Mouse (Mus musculus): ENCODE data around the gene Flnb. TPM values are rescaled to one million over a fixed set of nuclear protein-coding genes. Genes with fewer than 3 reads are reported as not detected.

The Flnb gene
- 28.8 and 32.7 TPM in 2 replicates for total RNA-seq (2014; rRNA removed)
- polyA plus RNA-seq (2015; fragmentation: Nextera tagmentation; extraction: Ambion mirVana): 4.2 and 8.5 TPM in 2 replicates

- H3K4me2 ChIP-seq (ENCODE audit: low read depth, low read length): peak within 1 kb of the TSS; percentile 70
- no peaks in the 10 kb centered on the region for H3K9me3 ChIP-seq (ENCODE audit: low read length)
- H3K36me3 ChIP-seq (ENCODE audit: insufficient read depth, low read length): no peaks in the 10 kb centered on the region
- peak; percentile 93 for TF ChIP-seq CTCF (IDR thresholded peaks at IDR 0.05; ENCODE audit: low read depth)
- peaks cover 26% of the 10 kb centered on the region for H3K4me1 ChIP-seq (ENCODE audit: insufficient read depth, low read length)
- peak; percentile 97 for DNase-seq (ENCODE audit: low spot score)
- ATAC-seq: peak; percentile 98
- under 1% methylated on average over 49 of the region's 49 CpGs for WGBS
- peak within 1 kb of the TSS; percentile 70 for H3K27ac ChIP-seq
- H3K9ac ChIP-seq (replicated peaks; ENCODE audit: low read length): peak within 1 kb of the TSS; percentile 54
- H3K27me3 ChIP-seq (ENCODE audit: insufficient read depth, low read length): no peaks in the 10 kb centered on the region
- peak within 1 kb of the TSS; percentile 58 for H3K4me3 ChIP-seq (ENCODE audit: low read length)
These were observed at the start of gene Flnb for GRCm38 (mm10) chr14:7817770-7818462. Flnb (plus strand) TSS chr14:7817957.

DNA sequence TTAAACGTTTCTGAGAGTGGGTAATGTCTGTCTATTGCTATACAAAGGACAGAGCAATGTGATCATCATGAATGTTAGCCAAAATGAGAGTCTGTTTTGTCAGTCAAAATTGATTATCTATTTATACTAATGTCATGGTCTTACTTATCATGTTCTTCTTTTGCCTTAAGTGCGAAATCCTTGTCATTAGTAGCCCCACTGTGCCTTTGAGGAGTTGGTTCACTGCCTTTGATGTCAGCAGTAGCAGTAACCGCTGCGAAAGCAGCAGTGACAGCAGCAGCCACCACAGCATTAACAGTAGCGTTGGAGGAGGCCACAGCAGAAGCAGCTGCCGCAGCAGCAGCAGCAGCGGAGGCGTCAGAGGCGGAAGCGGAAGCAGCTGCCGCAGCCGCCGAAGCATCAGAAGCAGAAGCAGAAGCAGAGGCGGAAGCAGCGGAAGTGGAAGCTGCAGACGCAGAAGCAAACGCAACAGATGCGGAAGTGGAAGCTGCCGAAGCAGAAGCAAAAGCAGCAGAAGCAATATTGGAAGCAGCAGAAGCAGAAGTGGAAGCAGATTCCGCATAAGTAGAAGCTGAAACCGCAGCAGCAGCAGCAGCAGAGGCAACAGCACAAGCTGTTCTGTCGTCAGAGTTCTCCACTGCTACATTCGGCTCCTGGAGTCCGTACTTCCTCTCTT lies 43.9 kb upstream of the Flnb start:
- peak; percentile 85 for ATAC-seq
- peak overlapping the region; percentile 58 for H3K4me2 ChIP-seq (ENCODE audit: low read depth, low read length)
- peak; percentile 85 for DNase-seq (ENCODE audit: low spot score)
- no peaks in the 10 kb centered on the region for H3K4me1 ChIP-seq (ENCODE audit: insufficient read depth, low read length)
- H3K27ac ChIP-seq: peak overlapping the region; percentile 62
- no peaks in the 10 kb centered on the region for H3K9me3 ChIP-seq (ENCODE audit: low read length)
- 42% methylated on average over 24 of the region's 24 CpGs for WGBS
- H3K9ac ChIP-seq (replicated peaks; ENCODE audit: low read length): peak overlapping the region; percentile 47
- peak overlapping the region; percentile 43 for H3K4me3 ChIP-seq (ENCODE audit: low read length)
- TF ChIP-seq CTCF (IDR thresholded peaks at IDR 0.05; ENCODE audit: low read depth): no peak
- no peaks in the 10 kb centered on the region for H3K36me3 ChIP-seq (ENCODE audit: insufficient read depth, low read length)
- H3K27me3 ChIP-seq (ENCODE audit: insufficient read depth, low read length): no peaks in the 10 kb centered on the region

DNA sequence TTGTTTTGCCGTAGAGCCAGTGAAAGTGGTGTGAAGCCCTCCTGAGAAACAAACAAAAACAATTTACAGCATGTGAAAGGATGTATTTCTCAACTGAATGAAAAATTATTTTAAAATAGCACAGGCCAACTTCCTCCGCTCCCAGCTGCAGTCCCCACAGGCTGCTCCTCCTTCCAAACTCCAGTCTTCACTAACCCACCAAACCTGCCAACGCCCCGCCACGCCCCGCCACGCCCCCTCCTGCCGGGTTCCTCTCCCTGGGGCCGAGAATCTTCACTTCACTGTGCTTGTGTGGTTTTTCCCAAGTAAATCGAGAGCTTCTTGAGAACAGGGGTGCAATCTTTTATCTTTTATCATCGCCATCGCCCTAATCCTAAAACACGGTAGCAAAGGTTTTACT lies 31.7 kb upstream of the Flnb start:
- no peak overlapping the region for H3K9ac ChIP-seq (replicated peaks; ENCODE audit: low read length)
- no peaks in the 10 kb centered on the region for H3K27me3 ChIP-seq (ENCODE audit: insufficient read depth, low read length)
- no peak overlapping the region for H3K4me2 ChIP-seq (ENCODE audit: low read depth, low read length)
- H3K36me3 ChIP-seq (ENCODE audit: insufficient read depth, low read length): no peaks in the 10 kb centered on the region
- peaks cover 2% of the 10 kb centered on the region; the same call in 1 of the 2 replicates for H3K4me1 ChIP-seq (ENCODE audit: insufficient read depth, low read length)
- no peak overlapping the region for H3K4me3 ChIP-seq (ENCODE audit: low read length)
- H3K9me3 ChIP-seq (ENCODE audit: low read length): no peaks in the 10 kb centered on the region
- H3K27ac ChIP-seq: no peak overlapping the region
- ATAC-seq (no peak), DNase-seq (ENCODE audit: low spot score) (no peak)
- no peak for TF ChIP-seq CTCF (IDR thresholded peaks at IDR 0.05; ENCODE audit: low read depth)
- WGBS: 46% methylated on average over 13 of the region's 13 CpGs

DNA sequence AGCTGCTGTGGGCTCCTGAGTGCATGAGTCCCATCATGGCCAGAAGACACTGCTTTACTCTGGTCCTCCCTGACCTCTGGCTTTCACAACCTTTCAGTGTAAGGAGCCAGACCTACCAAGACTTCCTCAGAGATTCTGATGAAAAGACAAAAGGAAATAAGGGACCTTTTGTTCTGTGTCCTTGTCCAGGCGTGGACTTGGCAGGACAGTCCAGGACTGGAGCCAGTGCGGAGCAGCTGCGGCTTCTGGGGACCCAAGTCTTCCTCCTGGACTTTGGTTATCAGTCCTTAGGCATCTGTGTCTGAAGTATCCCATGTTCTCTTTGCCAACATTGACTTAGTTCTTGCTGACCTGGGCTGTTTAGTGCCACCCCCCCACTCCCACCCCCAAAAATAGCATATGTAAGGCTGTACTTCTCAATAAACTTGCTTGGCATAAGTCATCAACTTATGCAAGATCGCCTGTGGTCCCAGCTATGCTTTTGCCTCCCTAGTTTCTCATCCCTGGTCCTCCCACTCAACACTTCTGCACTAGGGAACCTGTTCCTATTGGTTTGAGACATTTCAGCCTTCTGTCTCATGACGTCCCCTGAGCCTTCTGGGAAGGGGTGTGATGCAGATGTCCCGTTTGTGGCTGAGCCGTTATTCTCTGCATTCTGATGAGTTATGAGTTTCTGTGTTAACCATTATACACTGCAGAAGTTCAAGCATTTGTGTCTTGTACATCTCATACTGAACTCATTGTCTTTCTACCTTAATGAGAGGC lies 28.3 kb upstream of the Flnb start:
- no peak for DNase-seq (ENCODE audit: low spot score)
- TF ChIP-seq CTCF (IDR thresholded peaks at IDR 0.05; ENCODE audit: low read depth): no peak
- H3K9me3 ChIP-seq (ENCODE audit: low read length): no peaks in the 10 kb centered on the region
- H3K27ac ChIP-seq: no peak overlapping the region
- WGBS: 82% methylated on average over 7 of the region's 7 CpGs
- H3K4me1 ChIP-seq (ENCODE audit: insufficient read depth, low read length): peaks cover 6% of the 10 kb centered on the region; the same call in 1 of the 2 replicates
- H3K27me3 ChIP-seq (ENCODE audit: insufficient read depth, low read length): no peaks in the 10 kb centered on the region
- H3K4me2 ChIP-seq (ENCODE audit: low read depth, low read length): no peak overlapping the region
- H3K9ac ChIP-seq (replicated peaks; ENCODE audit: low read length): no peak overlapping the region
- H3K36me3 ChIP-seq (ENCODE audit: insufficient read depth, low read length): no peaks in the 10 kb centered on the region
- ATAC-seq: no peak
- no peak overlapping the region for H3K4me3 ChIP-seq (ENCODE audit: low read length)

- H3K27ac ChIP-seq: no peak overlapping the region
- TF ChIP-seq CTCF (IDR thresholded peaks at IDR 0.05; ENCODE audit: low read depth): no peak
- peak overlapping the region; percentile 87 for H3K4me2 ChIP-seq (ENCODE audit: low read depth, low read length)
- H3K4me3 ChIP-seq (ENCODE audit: low read length): peak overlapping the region; percentile 45
- H3K9me3 ChIP-seq (ENCODE audit: low read length): no peaks in the 10 kb centered on the region
- no peaks in the 10 kb centered on the region for H3K36me3 ChIP-seq (ENCODE audit: insufficient read depth, low read length)
- H3K27me3 ChIP-seq (ENCODE audit: insufficient read depth, low read length): no peaks in the 10 kb centered on the region
- H3K4me1 ChIP-seq (ENCODE audit: insufficient read depth, low read length): peaks cover 6% of the 10 kb centered on the region; the same call in 1 of the 2 replicates
- peak overlapping the region; percentile 45 for H3K9ac ChIP-seq (replicated peaks; ENCODE audit: low read length)
- ATAC-seq: no peak
- 15% methylated on average over 19 of the region's 19 CpGs for WGBS
- no peak for DNase-seq (ENCODE audit: low spot score)
These were observed 26.7 kb upstream of the Flnb start for GRCm38 (mm10) chr14:7791061-7791531.

DNA sequence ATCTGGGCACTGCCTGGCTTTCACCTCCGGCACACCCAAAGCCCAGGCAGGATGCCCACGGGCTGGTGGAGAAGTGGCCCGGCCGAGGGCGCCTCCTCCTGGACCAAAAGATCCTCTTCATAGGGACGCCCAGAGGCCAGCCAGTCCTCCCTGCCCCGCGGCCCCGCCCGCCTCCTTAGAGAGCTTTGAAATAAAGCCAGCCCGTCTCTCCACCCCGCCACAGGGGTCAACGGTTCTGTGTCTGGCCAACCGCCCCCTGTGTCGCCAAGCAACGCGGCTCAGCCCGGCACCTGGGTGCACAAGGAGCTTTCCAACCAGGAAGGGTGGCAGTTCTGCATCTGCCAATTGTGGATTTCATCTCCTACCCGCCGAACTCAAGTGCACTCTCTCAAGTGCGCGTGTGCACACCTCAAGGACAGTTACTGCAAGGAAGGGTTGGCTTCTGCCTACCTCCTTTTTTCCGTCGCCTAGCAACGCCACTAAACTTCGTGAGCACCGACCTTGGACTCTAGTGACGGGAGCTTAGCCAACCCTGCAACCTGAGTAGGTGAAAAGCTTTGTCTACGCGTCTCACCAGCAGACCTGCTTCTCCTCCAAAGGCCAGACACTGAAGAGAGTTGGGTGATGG lies 26.1 kb upstream of the Flnb start, which contains the start of gene Gm26661:
TSS of gene Gm26661 (plus strand) at position 56 of the 628 bp plus-strand sequence.
- peak; percentile 78 for DNase-seq (ENCODE audit: low spot score)
- peak within 1 kb of the TSS; percentile 45 for H3K4me3 ChIP-seq (ENCODE audit: low read length)
- 1% methylated on average over 30 of the region's 30 CpGs for WGBS
- peak; percentile 57 for TF ChIP-seq CTCF (IDR thresholded peaks at IDR 0.05; ENCODE audit: low read depth)
- no peaks in the 10 kb centered on the region for H3K9me3 ChIP-seq (ENCODE audit: low read length)
- peak within 1 kb of the TSS; percentile 45 for H3K9ac ChIP-seq (replicated peaks; ENCODE audit: low read length)
- peak within 1 kb of the TSS; percentile 87 for H3K4me2 ChIP-seq (ENCODE audit: low read depth, low read length)
- H3K4me1 ChIP-seq (ENCODE audit: insufficient read depth, low read length): peaks cover 6% of the 10 kb centered on the region; the same call in 1 of the 2 replicates
- no peak within 1 kb of the TSS for H3K27ac ChIP-seq
- no peaks in the 10 kb centered on the region for H3K27me3 ChIP-seq (ENCODE audit: insufficient read depth, low read length)
- ATAC-seq: peak; percentile 92
- H3K36me3 ChIP-seq (ENCODE audit: insufficient read depth, low read length): no peaks in the 10 kb centered on the region
